Mouse (Mus musculus) natural killer cell, adult 2 months (primary cell): Measurements from ENCODE around the gene Spata1.
A peak's percentile ranks its signal among the peaks of the same experiment; 100 is the strongest.

Source experiments
- DNase-seq, 2 experiments: peaks; one replicate each; pipeline ENCODE4 v3.0.0; 2022; ENCODE audit warnings: low spot score in 2 of 2

Gene Spata1

GRCm38 (mm10) chr3:146499431-146500002 is at the start of gene Spata1, which contains the start of gene Gng5:
Spata1 (minus strand) TSS chr3:146499753.
Gng5 (plus strand) TSS chr3:146499807.
- DNase-seq: peak; percentile 78 to 86

GRCm38 (mm10) chr3:146543632-146544031 is 44.1 kb upstream of the Spata1 start:
- no peak for DNase-seq

GRCm38 (mm10) chr3:146540521-146541273 is 41.1 kb upstream of the Spata1 start:
- DNase-seq: no peak

GRCm38 (mm10) chr3:146534986-146535385 is 35.4 kb upstream of the Spata1 start:
- DNase-seq: no peak

GRCm38 (mm10) chr3:146528335-146528734 is 28.8 kb upstream of the Spata1 start:
- no peak for DNase-seq

- no peak for DNase-seq
Observed at GRCm38 (mm10) chr3:146521652-146522020, 22.1 kb upstream of the Spata1 start.

GRCm38 (mm10) chr3:146520798-146521651 is 21.5 kb upstream of the Spata1 start, which contains the start of gene Rpf1:
Rpf1 (minus strand) TSS chr3:146521429.
- peak; percentile 89 to 90 for DNase-seq

- DNase-seq: no peak
Observed at GRCm38 (mm10) chr3:146520226-146520797, 20.8 kb upstream of the Spata1 start.

- no peak for DNase-seq
Observed at GRCm38 (mm10) chr3:146506711-146507110, 7.2 kb upstream of the Spata1 start.

GRCm38 (mm10) chr3:146501601-146502123 is 2.1 kb upstream of the Spata1 start:
- DNase-seq: no peak

GRCm38 (mm10) chr3:146500810-146501201 is 1.3 kb upstream of the Spata1 start:
- DNase-seq: no peak

GRCm38 (mm10) chr3:146500003-146500809 is 653 bp upstream of the Spata1 start:
- DNase-seq: peak; percentile 71 to 73

GRCm38 (mm10) chr3:146498989-146499388 is 564 bp downstream of the Spata1 start:
- no peak for DNase-seq

GRCm38 (mm10) chr3:146494941-146495340 is 4.6 kb downstream of the Spata1 start:
- no peak for DNase-seq

- no peak for DNase-seq
Observed at GRCm38 (mm10) chr3:146486464-146486863, 13.1 kb downstream of the Spata1 start.

GRCm38 (mm10) chr3:146482044-146482443 is 17.5 kb downstream of the Spata1 start:
- DNase-seq: no peak

- no peak for DNase-seq
Observed at GRCm38 (mm10) chr3:146474428-146474827, 25.1 kb downstream of the Spata1 start.

GRCm38 (mm10) chr3:146473741-146474140 is 25.8 kb downstream of the Spata1 start:
- DNase-seq: no peak

- no peak for DNase-seq
Observed at GRCm38 (mm10) chr3:146472657-146473056, 26.9 kb downstream of the Spata1 start.

GRCm38 (mm10) chr3:146469226-146469625 is 30.3 kb downstream of the Spata1 start:
- no peak for DNase-seq

- DNase-seq: no peak
Observed at GRCm38 (mm10) chr3:146462939-146463338, 36.6 kb downstream of the Spata1 start.
